Mouse (Mus musculus): ENCODE data around the gene Bhlha9. TPM values are rescaled to one million over a fixed set of nuclear protein-coding genes. Genes with fewer than 3 reads are reported as not detected.

Bhlha9 gene
- polyA plus RNA-seq, 1 experiment from 2014 or later = not detected

DNA sequence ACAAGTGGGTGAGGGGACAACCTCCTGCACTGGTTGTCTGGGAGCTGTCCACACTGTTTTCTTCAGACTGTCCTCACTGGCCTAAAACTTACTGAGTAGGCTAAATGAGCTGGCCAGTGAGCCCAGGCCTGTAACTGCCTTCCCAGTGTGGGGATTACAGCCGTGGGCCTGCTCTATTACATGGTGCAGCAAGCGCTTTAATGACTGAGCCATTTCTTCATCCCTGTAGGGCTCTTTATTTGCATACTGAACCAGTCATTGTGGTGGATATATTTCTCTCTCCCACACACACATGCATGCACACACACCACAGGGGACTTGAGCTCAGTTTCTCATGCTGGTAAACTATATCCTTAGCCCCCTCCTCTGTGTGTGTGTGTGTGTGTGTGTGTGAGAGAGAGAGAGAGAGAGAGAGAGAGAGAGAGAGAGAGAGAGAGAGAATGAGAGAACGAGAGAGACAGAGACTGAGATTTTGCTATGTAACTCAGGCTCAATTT is 19.4 kb upstream of the Bhlha9 start:
- no peak overlapping the region for H3K9ac ChIP-seq (ENCODE audit: low read length)
- H3K36me3 ChIP-seq (ENCODE audit: control insufficient read depth, insufficient read depth, low read length) = no peaks in the 10 kb centered on the region
- H3K9me3 ChIP-seq (ENCODE audit: control insufficient read depth, low read length) = no peaks in the 10 kb centered on the region
- no peak for ATAC-seq (replicated peaks; ENCODE audit: low FRiP score)
- H3K4me3 ChIP-seq (ENCODE audit: low read depth, low read length) = no peak overlapping the region
- no peak overlapping the region for H3K27ac ChIP-seq (ENCODE audit: low read depth, low read length)
- WGBS = 56% methylated on average over 3 of the region's 3 CpGs
- no peak for DNase-seq (ENCODE audit: low spot score)
- H3K4me1 ChIP-seq (replicated peaks; ENCODE audit: control insufficient read depth, insufficient read depth, low read length) = no peaks in the 10 kb centered on the region
- H3K4me2 ChIP-seq (ENCODE audit: low read depth, low read length, severe bottlenecking) = no peak overlapping the region
- peaks cover 13% of the 10 kb centered on the region for H3K27me3 ChIP-seq (ENCODE audit: control insufficient read depth, insufficient read depth, low read length)

DNA sequence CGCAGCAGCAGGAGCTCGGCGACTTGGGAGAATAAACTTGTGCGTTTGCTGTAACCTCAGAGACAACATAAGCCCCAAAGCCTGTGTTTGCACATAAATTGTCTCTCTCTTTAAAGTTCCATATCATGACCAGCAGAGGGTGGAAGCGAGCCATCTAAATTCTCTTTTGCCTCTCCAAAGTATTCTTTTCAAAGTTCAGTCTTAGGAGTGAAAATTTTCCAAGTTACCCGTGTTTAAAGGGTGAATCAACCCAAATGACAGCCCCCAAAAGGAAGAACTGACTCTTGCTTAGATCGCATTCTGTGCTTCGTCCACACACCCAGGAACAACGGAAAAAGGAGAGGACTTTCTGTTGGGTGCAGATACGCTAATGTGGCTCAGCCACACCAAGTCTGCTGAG is 17.2 kb upstream of the Bhlha9 start:
- H3K4me3 ChIP-seq (ENCODE audit: low read depth, low read length) = no peak overlapping the region
- H3K27me3 ChIP-seq (ENCODE audit: control insufficient read depth, insufficient read depth, low read length) = 0 out of 2 replicates have a peak, but pooled peaks cover 2% of the 10 kb centered on the region
- DNase-seq (ENCODE audit: low spot score) (peak; percentile 75), ATAC-seq (replicated peaks; ENCODE audit: low FRiP score) (no peak)
- WGBS = 10% methylated on average over 10 of the region's 10 CpGs
- H3K9ac ChIP-seq (ENCODE audit: low read length) = no peak overlapping the region
- H3K27ac ChIP-seq (ENCODE audit: low read depth, low read length) = no peak overlapping the region
- H3K4me2 ChIP-seq (ENCODE audit: low read depth, low read length, severe bottlenecking) = peak overlapping the region; percentile 12; the same call in 1 of the 2 replicates
- H3K9me3 ChIP-seq (ENCODE audit: control insufficient read depth, low read length) = no peaks in the 10 kb centered on the region
- H3K36me3 ChIP-seq (ENCODE audit: control insufficient read depth, insufficient read depth, low read length) = no peaks in the 10 kb centered on the region
- H3K4me1 ChIP-seq (replicated peaks; ENCODE audit: control insufficient read depth, insufficient read depth, low read length) = no peaks in the 10 kb centered on the region

GRCm38 (mm10) chr11:76657450-76657970 is 14.8 kb upstream of the Bhlha9 start:
- WGBS = 51% methylated on average over 4 of the region's 4 CpGs

GRCm38 (mm10) chr11:76659138-76659930 is 12.9 kb upstream of the Bhlha9 start:
- Histone ChIP-seq H3K4me3 (ENCODE audit: low read depth, low read length) (no peak overlapping the region), H3K36me3 (ENCODE audit: control insufficient read depth, insufficient read depth, low read length) (no peaks in the 10 kb centered on the region), H3K27ac (ENCODE audit: low read depth, low read length) (no peak overlapping the region), H3K4me1 (replicated peaks; ENCODE audit: control insufficient read depth, insufficient read depth, low read length) (no peaks in the 10 kb centered on the region), H3K4me2 (ENCODE audit: low read depth, low read length, severe bottlenecking) (no peak overlapping the region), H3K9ac (ENCODE audit: low read length) (no peak overlapping the region), H3K9me3 (ENCODE audit: control insufficient read depth, low read length) (no peaks in the 10 kb centered on the region), H3K27me3 (ENCODE audit: control insufficient read depth, insufficient read depth, low read length) (no peaks in the 10 kb centered on the region)
- ATAC-seq (replicated peaks; ENCODE audit: low FRiP score) (no peak), DNase-seq (ENCODE audit: low spot score) (no peak)
- 75% methylated on average over 14 of the region's 14 CpGs for WGBS

More at GRCm38 (mm10) chr11:76657450-76657970, 14.8 kb upstream of the Bhlha9 start:
- no peaks in the 10 kb centered on the region for H3K9me3 ChIP-seq (ENCODE audit: control insufficient read depth, low read length)
- DNase-seq (ENCODE audit: low spot score) (no peak), ATAC-seq (replicated peaks; ENCODE audit: low FRiP score) (no peak)
- H3K9ac ChIP-seq (ENCODE audit: low read length) = no peak overlapping the region
- H3K27me3 ChIP-seq (ENCODE audit: control insufficient read depth, insufficient read depth, low read length) = no peaks in the 10 kb centered on the region
- no peaks in the 10 kb centered on the region for H3K4me1 ChIP-seq (replicated peaks; ENCODE audit: control insufficient read depth, insufficient read depth, low read length)
- H3K4me3 ChIP-seq (ENCODE audit: low read depth, low read length) = no peak overlapping the region
- H3K4me2 ChIP-seq (ENCODE audit: low read depth, low read length, severe bottlenecking) = no peak overlapping the region
- H3K27ac ChIP-seq (ENCODE audit: low read depth, low read length) = no peak overlapping the region
- H3K36me3 ChIP-seq (ENCODE audit: control insufficient read depth, insufficient read depth, low read length) = no peaks in the 10 kb centered on the region

DNA sequence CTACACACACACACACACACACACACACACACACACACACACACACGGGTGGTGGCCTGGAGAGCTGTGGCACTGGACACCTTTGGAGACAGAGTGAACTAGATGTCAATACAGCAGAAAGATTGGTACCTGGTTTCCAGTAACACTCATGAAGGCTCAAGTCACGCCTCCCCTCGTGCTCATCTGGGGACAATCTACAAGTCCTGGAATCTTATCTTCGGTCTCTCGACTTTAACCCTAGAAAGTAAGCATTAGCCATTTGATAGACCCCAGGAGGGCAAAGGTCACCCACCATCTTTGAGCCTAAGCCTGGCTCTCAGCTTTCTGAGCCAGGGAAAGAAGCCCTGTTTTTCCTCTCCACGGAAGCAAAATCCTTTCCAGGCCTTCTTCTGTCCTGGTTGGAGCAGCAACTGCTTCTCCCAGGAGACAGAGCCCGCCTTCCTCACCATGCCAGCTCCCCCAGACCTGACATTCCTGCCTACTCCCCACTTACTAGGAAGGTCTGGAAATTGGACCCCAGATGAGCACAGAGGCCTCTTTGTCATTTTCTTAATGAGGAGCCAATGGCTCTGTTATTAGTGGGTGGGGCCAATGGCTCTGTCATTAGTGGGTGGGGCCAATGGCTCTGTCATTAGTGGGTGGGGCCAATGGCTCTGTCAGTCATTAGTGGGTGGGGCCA is 10.3 kb upstream of the Bhlha9 start:
- no peak overlapping the region for H3K27ac ChIP-seq (ENCODE audit: low read depth, low read length)
- H3K9ac ChIP-seq (ENCODE audit: low read length) = no peak overlapping the region
- no peaks in the 10 kb centered on the region; the same call in 1 of the 2 replicates for H3K4me1 ChIP-seq (replicated peaks; ENCODE audit: control insufficient read depth, insufficient read depth, low read length)
- DNase-seq (ENCODE audit: low spot score) (no peak), ATAC-seq (replicated peaks; ENCODE audit: low FRiP score) (no peak)
- no peaks in the 10 kb centered on the region for H3K9me3 ChIP-seq (ENCODE audit: control insufficient read depth, low read length)
- peaks cover 22% of the 10 kb centered on the region for H3K27me3 ChIP-seq (ENCODE audit: control insufficient read depth, insufficient read depth, low read length)
- no peaks in the 10 kb centered on the region for H3K36me3 ChIP-seq (ENCODE audit: control insufficient read depth, insufficient read depth, low read length)
- no peak overlapping the region for H3K4me3 ChIP-seq (ENCODE audit: low read depth, low read length)
- no peak overlapping the region for H3K4me2 ChIP-seq (ENCODE audit: low read depth, low read length, severe bottlenecking)
- WGBS = 75% methylated on average over 7 of the region's 7 CpGs

GRCm38 (mm10) chr11:76666002-76666649 is 6.1 kb upstream of the Bhlha9 start:
- ATAC-seq (replicated peaks; ENCODE audit: low FRiP score) (no peak), DNase-seq (ENCODE audit: low spot score) (no peak)
- WGBS = 7% methylated on average over 35 of the region's 35 CpGs
- 0 out of 2 replicates have a peak overlapping the region, but pooled peaks have one; percentile 5 for H3K9ac ChIP-seq (ENCODE audit: low read length)
- H3K4me3 ChIP-seq (ENCODE audit: low read depth, low read length) = peak overlapping the region; percentile 25
- no peak overlapping the region for H3K27ac ChIP-seq (ENCODE audit: low read depth, low read length)
- no peaks in the 10 kb centered on the region for H3K9me3 ChIP-seq (ENCODE audit: control insufficient read depth, low read length)
- peak overlapping the region; percentile 50 for H3K4me2 ChIP-seq (ENCODE audit: low read depth, low read length, severe bottlenecking)
- peaks cover 43% of the 10 kb centered on the region for H3K27me3 ChIP-seq (ENCODE audit: control insufficient read depth, insufficient read depth, low read length)
- H3K36me3 ChIP-seq (ENCODE audit: control insufficient read depth, insufficient read depth, low read length) = no peaks in the 10 kb centered on the region
- peaks cover 2% of the 10 kb centered on the region; the same call in 1 of the 2 replicates for H3K4me1 ChIP-seq (replicated peaks; ENCODE audit: control insufficient read depth, insufficient read depth, low read length)

- H3K36me3 ChIP-seq (ENCODE audit: control insufficient read depth, insufficient read depth, low read length) = no peaks in the 10 kb centered on the region
- DNase-seq (ENCODE audit: low spot score) (no peak), ATAC-seq (replicated peaks; ENCODE audit: low FRiP score) (no peak)
- peaks cover 2% of the 10 kb centered on the region; the same call in 1 of the 2 replicates for H3K4me1 ChIP-seq (replicated peaks; ENCODE audit: control insufficient read depth, insufficient read depth, low read length)
- H3K27ac ChIP-seq (ENCODE audit: low read depth, low read length) = no peak overlapping the region
- H3K4me3 ChIP-seq (ENCODE audit: low read depth, low read length) = no peak overlapping the region
- H3K27me3 ChIP-seq (ENCODE audit: control insufficient read depth, insufficient read depth, low read length) = peaks cover 59% of the 10 kb centered on the region
- no peak overlapping the region for H3K4me2 ChIP-seq (ENCODE audit: low read depth, low read length, severe bottlenecking)
- no peak overlapping the region for H3K9ac ChIP-seq (ENCODE audit: low read length)
- WGBS = 21% methylated on average over 4 of the region's 4 CpGs
- no peaks in the 10 kb centered on the region for H3K9me3 ChIP-seq (ENCODE audit: control insufficient read depth, low read length)
Measured at GRCm38 (mm10) chr11:76667807-76668206, 4.5 kb upstream of the Bhlha9 start.
